Mouse (Mus musculus) kidney, postnatal 0 days (tissue): ENCODE measurements around the gene Rgs3. TPM values are rescaled to one million over a fixed set of nuclear protein-coding genes. Genes with fewer than 3 reads are reported as not detected.

ENCODE experiments used
- ATAC-seq: fragments of 200-750 bp; cut with Nextera tagmentation; replicated peaks from 2 replicates; pipeline ENCODE4 v1.8.0; 2017; ENCODE audit warnings: low read depth, moderate number of reproducible peaks, moderate TSS enrichment, moderate library complexity; ENCODE audit not compliant: low FRiP score
- DNase-seq: peaks from one replicate; pipeline ENCODE4 v3.0.0-alpha.2; 2016; ENCODE audit warnings: low spot score
- H3K27ac ChIP-seq: fragments of 300-500 bp; sonication (generic); 2 replicates; pipeline ENCODE4 v1.5.1; 2014; ENCODE audit warnings: mild to moderate bottlenecking
- H3K27me3 ChIP-seq: fragments of 300-500 bp; sonication (generic); 2 replicates; pipeline ENCODE4 v1.6.1; 2014; ENCODE audit warnings: low read length, mixed read lengths; ENCODE audit not compliant: insufficient read depth
- H3K36me3 ChIP-seq: fragments of 300-500 bp; sonication (generic); 2 replicates; pipeline ENCODE4 v1.6.1; 2014; ENCODE audit warnings: low read length, mixed read lengths; ENCODE audit not compliant: insufficient read depth
- H3K4me1 ChIP-seq: fragments of 300-500 bp; sonication (generic); replicated peaks from 2 replicates; pipeline ENCODE4 v1.6.1; 2014; ENCODE audit warnings: antibody characterized with exemption, low read length, mixed read lengths; ENCODE audit not compliant: insufficient read depth
- H3K4me2 ChIP-seq: fragments of 300-500 bp; sonication (generic); 2 replicates; pipeline ENCODE4 v1.6.1; 2014; ENCODE audit warnings: mild to moderate bottlenecking, low read length, moderate library complexity, mixed read lengths
- H3K4me3 ChIP-seq: fragments of 300-500 bp; sonication (generic); replicated peaks from 2 replicates; pipeline ENCODE4 v1.5.1; 2014; ENCODE audit warnings: low read depth, low read length
- H3K9ac ChIP-seq: fragments of 300-500 bp; sonication (generic); 2 replicates; pipeline ENCODE4 v1.6.1; 2014; ENCODE audit warnings: low read depth, low read length
- H3K9me3 ChIP-seq: fragments of 300-500 bp; sonication (generic); replicated peaks from 2 replicates; pipeline ENCODE4 v1.6.1; 2016; ENCODE audit warnings: low read length, inconsistent platforms, mixed read lengths
- CTCF ChIP-seq: IDR thresholded peaks from 2 replicates; pipeline ENCODE4 v1.5.1; 2016; ENCODE audit warnings: antibody characterized with exemption, low read depth, mild to moderate bottlenecking, moderate library complexity
- WGBS: fragments of 180-500 bp; shearing (Covaris S2); extraction: QIAGEN DNeasy Blood & Tissue Kit; methylation state at CpG from one replicate; pipeline ENCODE4 v1.1.7; 2014; 5-methylcytosine and 5-hydroxymethylcytosine counted together
- polyA plus RNA-seq: library from polyadenylated mRNA; unstranded; fragments of >200 nt; fragmentation: Nextera tagmentation; extraction: Ambion mirVana; gene quantifications from 2 replicates; pipeline ENCODE4 v1.2.1, GENCODE M21; 2015

Rgs3 gene
- polyA plus RNA-seq, 1 experiment from 2014 or later = 41.4 TPM

DNA sequence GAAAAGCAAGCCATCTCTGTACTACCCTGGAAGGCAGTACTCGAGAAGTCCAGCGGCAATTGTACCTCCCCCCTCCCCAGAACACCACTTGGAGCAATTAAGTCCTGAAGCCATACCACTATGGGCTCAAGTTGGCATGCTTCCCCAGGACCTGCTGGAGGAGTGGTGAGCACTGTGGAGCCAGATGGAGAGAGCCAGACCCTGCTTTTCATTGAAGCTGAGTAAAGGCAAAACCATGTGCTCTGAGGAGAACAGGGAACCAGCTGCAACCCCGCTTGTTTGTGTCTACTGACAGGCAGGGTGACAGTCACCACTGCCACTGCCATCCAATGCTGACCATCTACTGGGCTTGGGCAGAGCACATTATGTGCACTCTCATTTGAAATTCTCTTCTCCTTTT is 17.8 kb upstream of the Rgs3 start:
- WGBS = 64% methylated on average over 3 of the region's 3 CpGs
- Histone ChIP-seq H3K27ac (no peak overlapping the region), H3K27me3 (no peaks in the 10 kb centered on the region), H3K4me1 (no peaks in the 10 kb centered on the region), H3K9ac (no peak overlapping the region), H3K36me3 (no peaks in the 10 kb centered on the region), H3K4me3 (no peak overlapping the region), H3K4me2 (no peak overlapping the region), H3K9me3 (no peaks in the 10 kb centered on the region)
- DNase-seq = no peak
- no peak for ATAC-seq
- TF ChIP-seq CTCF = no peak

DNA sequence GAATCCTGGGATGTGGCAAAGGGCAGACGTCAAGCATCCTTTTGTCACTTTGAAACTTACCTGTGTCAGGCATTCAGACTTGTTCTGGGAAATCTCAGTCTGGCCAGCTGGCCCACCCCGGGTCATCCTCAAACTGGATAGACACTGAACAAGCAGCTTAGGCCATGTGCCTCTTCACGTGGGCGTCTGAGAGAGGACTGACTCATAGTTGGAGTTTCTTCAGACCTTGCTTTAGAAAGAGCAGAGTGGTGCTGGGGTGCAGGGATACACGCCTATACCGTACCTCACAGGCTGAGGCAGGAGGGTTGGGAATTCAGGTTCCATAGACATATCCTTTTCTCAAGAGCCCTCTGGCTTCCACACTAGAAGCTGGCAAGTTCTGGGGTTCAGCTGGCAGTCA is 15.9 kb upstream of the Rgs3 start:
- no peaks in the 10 kb centered on the region for H3K36me3 ChIP-seq
- H3K4me2 ChIP-seq = no peak overlapping the region
- DNase-seq = no peak
- no peak overlapping the region for H3K27ac ChIP-seq
- H3K9me3 ChIP-seq = no peaks in the 10 kb centered on the region
- H3K4me3 ChIP-seq = no peak overlapping the region
- no peak for TF ChIP-seq CTCF
- no peak overlapping the region for H3K9ac ChIP-seq
- 84% methylated on average over 6 of the region's 6 CpGs for WGBS
- H3K27me3 ChIP-seq = no peaks in the 10 kb centered on the region
- no peaks in the 10 kb centered on the region for H3K4me1 ChIP-seq
- ATAC-seq = no peak

DNA sequence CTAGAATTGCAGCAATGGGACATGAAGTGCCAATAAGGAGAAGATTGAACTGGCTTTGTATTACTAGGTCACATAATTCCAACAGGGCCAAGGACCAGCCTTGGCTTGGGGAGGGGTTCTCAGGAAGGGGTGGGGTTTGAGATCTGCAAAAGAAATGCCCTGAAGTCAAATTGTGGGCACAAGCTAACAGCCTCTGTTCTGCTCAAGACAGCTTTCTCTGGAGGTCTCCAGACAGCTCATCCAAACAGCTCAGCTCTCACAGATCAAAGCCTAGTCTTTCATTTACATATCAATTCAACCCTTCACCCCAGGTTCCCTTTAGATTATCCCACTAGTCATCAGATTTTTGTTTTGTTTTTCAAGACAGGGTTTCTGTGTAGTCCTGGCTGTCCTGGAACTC is 14.8 kb upstream of the Rgs3 start:
- no peaks in the 10 kb centered on the region for H3K4me1 ChIP-seq
- no peak overlapping the region for H3K4me2 ChIP-seq
- no peaks in the 10 kb centered on the region for H3K9me3 ChIP-seq
- DNase-seq (no peak), ATAC-seq (no peak)
- no peaks in the 10 kb centered on the region for H3K36me3 ChIP-seq
- no peak overlapping the region for H3K27ac ChIP-seq
- TF ChIP-seq CTCF = no peak
- no peak overlapping the region for H3K4me3 ChIP-seq
- H3K9ac ChIP-seq = no peak overlapping the region
- H3K27me3 ChIP-seq = no peaks in the 10 kb centered on the region

DNA sequence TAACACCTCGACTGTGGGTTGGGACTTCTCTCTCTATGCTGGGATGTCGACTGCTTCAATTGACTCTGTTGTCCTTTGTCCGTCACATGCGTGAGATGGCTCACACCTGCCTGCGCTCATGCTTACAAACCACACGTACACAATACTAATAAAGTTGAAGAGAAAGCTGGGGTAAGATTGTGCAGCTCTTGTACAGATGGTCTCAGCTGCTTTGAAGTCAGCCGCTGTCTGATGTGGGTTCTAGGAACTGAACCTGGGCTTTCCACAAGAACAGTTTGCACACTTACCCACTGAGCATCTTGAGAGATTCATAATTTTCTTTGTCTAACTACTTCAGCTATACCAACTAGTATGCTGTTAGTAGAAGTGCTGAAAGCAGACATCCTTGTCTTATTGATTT is 7.7 kb upstream of the Rgs3 start:
- Histone ChIP-seq H3K4me2 (no peak overlapping the region), H3K9me3 (no peaks in the 10 kb centered on the region), H3K27me3 (no peaks in the 10 kb centered on the region), H3K4me3 (no peak overlapping the region), H3K4me1 (no peaks in the 10 kb centered on the region), H3K27ac (no peak overlapping the region), H3K36me3 (no peaks in the 10 kb centered on the region), H3K9ac (no peak overlapping the region)
- no peak for DNase-seq
- no peak for ATAC-seq
- no peak for TF ChIP-seq CTCF
- WGBS = 66% methylated on average over 7 of the region's 7 CpGs

DNA sequence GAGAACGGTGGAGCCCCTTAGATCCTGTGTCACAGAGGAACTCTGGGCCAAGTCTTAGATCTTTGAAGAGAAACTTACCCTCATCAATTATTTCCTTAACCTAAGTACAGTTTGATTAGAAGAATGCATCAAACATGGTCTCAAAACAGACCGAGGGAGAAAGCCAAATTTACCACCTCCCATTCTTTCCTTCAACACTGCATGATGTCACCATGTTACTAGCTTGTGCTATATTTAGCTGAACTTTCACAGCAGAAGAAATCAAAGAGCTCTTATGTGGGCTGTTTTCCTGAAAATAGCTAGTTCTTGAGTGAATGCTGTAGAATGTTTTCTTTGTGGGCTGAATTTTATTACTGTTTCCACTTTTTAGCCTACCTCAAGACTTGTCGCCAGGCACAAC is 2.2 kb upstream of the Rgs3 start:
- Histone ChIP-seq H3K27me3 (no peaks in the 10 kb centered on the region), H3K9me3 (no peaks in the 10 kb centered on the region), H3K9ac (no peak overlapping the region), H3K36me3 (no peaks in the 10 kb centered on the region), H3K4me3 (no peak overlapping the region), H3K27ac (no peak overlapping the region), H3K4me2 (no peak overlapping the region), H3K4me1 (no peaks in the 10 kb centered on the region)
- ATAC-seq (no peak), DNase-seq (peak; percentile 51)
- WGBS = 43% methylated on average over 3 of the region's 3 CpGs
- no peak for TF ChIP-seq CTCF

DNA sequence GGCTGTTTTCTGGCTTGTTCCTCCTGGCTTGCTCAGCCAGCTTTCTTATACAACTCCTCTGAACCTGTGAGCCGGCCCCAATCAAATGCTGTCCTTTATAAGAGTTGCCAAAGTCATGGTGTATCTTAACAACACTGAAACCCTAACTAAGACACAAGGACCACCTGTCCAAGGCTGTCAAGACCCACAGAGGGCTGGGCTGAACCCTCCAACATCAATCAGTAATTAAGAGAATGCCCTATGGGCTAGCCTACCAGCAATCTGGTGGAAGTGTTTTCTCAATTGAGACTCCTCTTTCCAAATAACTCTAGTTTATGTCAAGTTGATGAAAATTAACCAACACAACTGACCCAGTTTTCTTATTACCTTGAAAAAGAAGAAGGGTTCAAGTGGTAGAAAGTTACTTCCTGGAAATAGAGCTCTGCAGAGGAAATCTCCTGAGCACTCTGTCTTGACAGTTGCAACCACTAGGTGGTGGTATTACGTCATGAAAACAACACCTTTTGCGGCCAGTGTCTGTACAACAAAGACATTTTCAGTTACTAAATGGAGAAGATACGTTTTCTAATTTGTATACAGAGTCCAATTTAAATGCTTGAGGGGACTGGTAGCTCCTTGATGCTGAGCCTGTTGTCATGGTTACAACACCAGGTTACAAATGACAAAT is 1.4 kb downstream of the Rgs3 start:
- H3K4me1 ChIP-seq = no peaks in the 10 kb centered on the region
- TF ChIP-seq CTCF = peak; percentile 92
- no peak overlapping the region for H3K27ac ChIP-seq
- DNase-seq (peak; percentile 94), ATAC-seq (peak; percentile 51; the same call in 1 of the 2 replicates)
- WGBS = 24% methylated on average over 4 of the region's 4 CpGs
- no peak overlapping the region for H3K4me3 ChIP-seq
- H3K4me2 ChIP-seq = no peak overlapping the region
- no peaks in the 10 kb centered on the region for H3K9me3 ChIP-seq
- H3K27me3 ChIP-seq = no peaks in the 10 kb centered on the region
- H3K36me3 ChIP-seq = no peaks in the 10 kb centered on the region
- no peak overlapping the region for H3K9ac ChIP-seq

DNA sequence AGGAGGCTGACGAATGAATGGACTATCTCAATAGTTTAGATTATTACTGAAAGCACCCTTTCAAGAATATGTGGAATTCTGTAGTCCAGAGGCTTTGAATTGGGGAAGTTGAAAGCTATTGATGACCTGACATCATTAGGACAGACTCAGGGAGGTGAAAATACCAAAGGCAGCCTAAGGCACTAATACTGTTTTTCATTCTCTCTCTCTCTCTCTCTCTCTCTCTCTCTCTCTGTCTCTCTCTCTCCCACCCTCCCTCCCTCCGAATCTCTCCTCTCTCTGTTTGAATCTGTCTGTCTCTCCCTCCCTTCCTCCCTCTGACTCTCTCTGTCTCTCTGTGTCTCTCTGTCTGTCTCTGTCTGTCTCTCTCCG is 2.0 kb downstream of the Rgs3 start:
- Histone ChIP-seq H3K4me1 (no peaks in the 10 kb centered on the region), H3K27ac (no peak overlapping the region), H3K4me3 (no peak overlapping the region), H3K9ac (no peak overlapping the region), H3K27me3 (no peaks in the 10 kb centered on the region), H3K4me2 (no peak overlapping the region), H3K36me3 (no peaks in the 10 kb centered on the region), H3K9me3 (no peaks in the 10 kb centered on the region)
- DNase-seq (no peak), ATAC-seq (no peak)
- WGBS = 60% methylated on average over 3 of the region's 3 CpGs
- TF ChIP-seq CTCF = no peak
